Comparison of ENCODE assay signal across 32 mouse cellular contexts in genomic region chr16:44876625-44877024, GRCm38 (mm10). TPM values are rescaled to one million over a fixed set of nuclear protein-coding genes. Genes with fewer than 3 reads are reported as not detected.
DNase-seq lines count a peak whose midpoint lies in the region; ATAC-seq and TF ChIP-seq lines count a peak whose summit lies in the region.
"Had no signal": no experiment of that assay in that cellular context is flagged by ENCODE, and none has a peak within 500 bp of the region (broad histone marks: within the 10 kb centered on the region; RNA-seq: fewer than 3 reads in every experiment).

No protein-coding gene starts in this region.

- peaks cover 0 to 4% of the 10 kb centered on the region in 2 experiments; a peak in 1 of 4 replicates for H3K4me1 ChIP-seq in MEL (ENCODE audit: control insufficient read depth in 1 of 2, insufficient read depth in 2 of 2, low read length in 2 of 2)
- H3K4me1 ChIP-seq in heart, embryonic 11.5 days (ENCODE audit: control insufficient read depth, insufficient read depth, low read length): no peaks in the 10 kb centered on the region
- no peaks in the 10 kb centered on the region for H3K4me1 ChIP-seq in embryonic facial prominence, embryonic 10.5 days
- H3K4me1 ChIP-seq in intestine, postnatal 0 days (replicated peaks; ENCODE audit: control insufficient read depth, insufficient read depth, low read length): no peaks in the 10 kb centered on the region
- H3K4me1 ChIP-seq: embryonic facial prominence, embryonic 12.5 days; embryonic facial prominence, embryonic 15.5 days; heart, embryonic 15.5 days; hindbrain, embryonic 12.5 days; hindbrain, embryonic 15.5 days had no signal

- no peak for TF ChIP-seq POLR2A in MEL (IDR thresholded peaks at IDR 0.05; ENCODE audit: control insufficient read depth in 1 of 2, insufficient read depth in 1 of 2, low read depth in 1 of 2, low read length in 2 of 2, poor library complexity in 1 of 2)

- H3K27ac ChIP-seq in MEL (ENCODE audit: control insufficient read depth, low read depth, low read length): no peak overlapping the region
- no peak overlapping the region for H3K27ac ChIP-seq in heart, embryonic 11.5 days (ENCODE audit: low read depth, low read length)
- no peak overlapping the region for H3K27ac ChIP-seq in embryonic facial prominence, embryonic 10.5 days (replicated peaks)
- H3K27ac ChIP-seq in intestine, postnatal 0 days (ENCODE audit: low read depth, low read length): no peak overlapping the region
- H3K27ac ChIP-seq: embryonic facial prominence, embryonic 12.5 days; embryonic facial prominence, embryonic 15.5 days; heart, embryonic 15.5 days; hindbrain, embryonic 12.5 days; hindbrain, embryonic 15.5 days had no signal

- no peak overlapping the region for H3K9ac ChIP-seq in MEL (ENCODE audit: control insufficient read depth, low read depth, low read length, poor library complexity, severe bottlenecking)
- H3K9ac ChIP-seq in heart, embryonic 11.5 days (ENCODE audit: low read depth, low read length): no peak overlapping the region
- H3K9ac ChIP-seq in intestine, postnatal 0 days (ENCODE audit: low read depth, low read length): no peak overlapping the region
- H3K9ac ChIP-seq: embryonic facial prominence, embryonic 12.5 days; embryonic facial prominence, embryonic 15.5 days; forebrain, postnatal 0 days; heart, embryonic 12.5 days; heart, embryonic 15.5 days; hindbrain, embryonic 12.5 days; hindbrain, embryonic 15.5 days had no signal

- H3K4me2 ChIP-seq in heart, embryonic 11.5 days: no peak overlapping the region
- H3K4me2 ChIP-seq in intestine, postnatal 0 days (replicated peaks; ENCODE audit: low read depth): no peak overlapping the region
- H3K4me2 ChIP-seq: embryonic facial prominence, embryonic 12.5 days; embryonic facial prominence, embryonic 15.5 days; heart, embryonic 12.5 days; heart, embryonic 15.5 days; hindbrain, embryonic 12.5 days; hindbrain, embryonic 15.5 days had no signal

- TF ChIP-seq CTCF in MEL (IDR thresholded peaks at IDR 0.05 in 2 of 3, conservative IDR thresholded peaks at IDR 0.05 in 1 of 3; ENCODE audit: control insufficient read depth in 1 of 3, insufficient read depth in 1 of 3, low read depth in 2 of 3, low read length in 3 of 3, poor library complexity in 1 of 3, severe bottlenecking in 1 of 3): no peak
- no peak for TF ChIP-seq CTCF in intestine, postnatal 0 days (IDR thresholded peaks at IDR 0.05; ENCODE audit: low read depth)

- TF ChIP-seq RAD21 in MEL (IDR thresholded peaks at IDR 0.05; ENCODE audit: low read depth, low read length): no peak

- peak; percentile 59 for ATAC-seq in frontal cortex, adult (ENCODE audit: low TSS enrichment)
- ATAC-seq in granulocyte monocyte progenitor cell, adult 5-6 weeks (replicated peaks; ENCODE audit: poor library complexity, severe bottlenecking): peak; percentile 25; the same call in 1 of the 2 replicates
- ATAC-seq in megakaryocyte progenitor cell, adult 5-6 weeks (replicated peaks; ENCODE audit: poor library complexity): peak; percentile 14; the same call in 1 of the 2 replicates
- no peak for ATAC-seq in heart, embryonic 11.5 days (replicated peaks; ENCODE audit: insufficient number of reproducible peaks, low FRiP score, low TSS enrichment)
- ATAC-seq in intestine, postnatal 0 days: no peak
- ATAC-seq: activated CD4-positive, CD25-positive, alpha-beta regulatory T cell, adult 4 months; forebrain, embryonic 14.5 days; forebrain, postnatal 0 days had no signal

- H3K4me3 ChIP-seq in MEL (ENCODE audit: control insufficient read depth in 1 of 2, insufficient read depth in 1 of 2, low read depth in 2 of 2, low read length in 2 of 2): no peak overlapping the region
- no peak overlapping the region for H3K4me3 ChIP-seq in heart, embryonic 11.5 days (ENCODE audit: low read depth, low read length)
- no peak overlapping the region for H3K4me3 ChIP-seq in embryonic facial prominence, embryonic 10.5 days
- no peak overlapping the region for H3K4me3 ChIP-seq in intestine, postnatal 0 days (ENCODE audit: low read depth, low read length)
- H3K4me3 ChIP-seq: embryonic facial prominence, embryonic 12.5 days; embryonic facial prominence, embryonic 15.5 days; heart, embryonic 12.5 days; heart, embryonic 15.5 days; hindbrain, embryonic 12.5 days; hindbrain, embryonic 15.5 days had no signal

- no peaks in the 10 kb centered on the region for H3K9me3 ChIP-seq in MEL (replicated peaks; ENCODE audit: insufficient read depth, low read length)
- no peaks in the 10 kb centered on the region for H3K9me3 ChIP-seq in heart, embryonic 11.5 days (replicated peaks; ENCODE audit: control insufficient read depth, low read length)
- no peaks in the 10 kb centered on the region for H3K9me3 ChIP-seq in embryonic facial prominence, embryonic 10.5 days
- no peaks in the 10 kb centered on the region for H3K9me3 ChIP-seq in intestine, postnatal 0 days (ENCODE audit: control insufficient read depth)
- H3K9me3 ChIP-seq: embryonic facial prominence, embryonic 12.5 days; embryonic facial prominence, embryonic 15.5 days; heart, embryonic 12.5 days; heart, embryonic 15.5 days; hindbrain, embryonic 12.5 days; hindbrain, embryonic 15.5 days had no signal

- no peak for TF ChIP-seq EP300 in MEL (IDR thresholded peaks at IDR 0.05; ENCODE audit: low read depth in 1 of 2, low read length in 2 of 2)

- DNase-seq in frontal cortex, postnatal 36 days (ENCODE audit: low spot score in 2 of 2): no peak
- peak; percentile 13 for DNase-seq in MEL (ENCODE audit: low read depth, low spot score)
- DNase-seq in embryonic facial prominence, embryonic 10.5 days (ENCODE audit: low spot score): no peak
- DNase-seq: adrenal gland, adult 8-10 months; adrenal gland, postnatal 25 days; B cell, adult 2 months; cerebellum, adult 18-20 months; cerebellum, postnatal 10 days; cerebellum, postnatal 36 days; forebrain, postnatal 0 days; gastrocnemius, postnatal 10 days; gastrocnemius, postnatal 36 days; heart, adult 11 months; heart, postnatal 10 days; heart, postnatal 4 days; kidney, adult 11 months had no signal

- H3K79me2 ChIP-seq in MEL (ENCODE audit: control insufficient read depth, insufficient read depth, low read length, poor library complexity): no peaks in the 10 kb centered on the region

- no peaks in the 10 kb centered on the region for H3K27me3 ChIP-seq in MEL (ENCODE audit: control insufficient read depth in 1 of 2, insufficient read depth in 2 of 2, low read length in 2 of 2)
- H3K27me3 ChIP-seq in heart, embryonic 11.5 days (ENCODE audit: control insufficient read depth, insufficient read depth, low read length): no peaks in the 10 kb centered on the region
- no peaks in the 10 kb centered on the region for H3K27me3 ChIP-seq in embryonic facial prominence, embryonic 10.5 days (replicated peaks; ENCODE audit: low read depth, poor library complexity, severe bottlenecking)
- no peaks in the 10 kb centered on the region for H3K27me3 ChIP-seq in intestine, postnatal 0 days (replicated peaks; ENCODE audit: control insufficient read depth, insufficient read depth, low read length)
- H3K27me3 ChIP-seq: embryonic facial prominence, embryonic 12.5 days; embryonic facial prominence, embryonic 15.5 days; heart, embryonic 12.5 days; heart, embryonic 15.5 days; hindbrain, embryonic 12.5 days; hindbrain, embryonic 15.5 days had no signal

- WGBS in heart, embryonic 11.5 days (ENCODE audit: insufficient replicate concordance): 69% methylated on average over 5 of the region's 5 CpGs
- 76% methylated on average over 5 of the region's 5 CpGs for WGBS in embryonic facial prominence, embryonic 10.5 days
- 63% methylated on average over 5 of the region's 5 CpGs for WGBS in intestine, postnatal 0 days

- peaks cover 0 to 7% of the 10 kb centered on the region in 2 experiments; a peak in 2 of 4 replicates for H3K36me3 ChIP-seq in MEL (ENCODE audit: control insufficient read depth in 1 of 2, insufficient read depth in 2 of 2, low read length in 2 of 2)
- no peaks in the 10 kb centered on the region for H3K36me3 ChIP-seq in heart, embryonic 11.5 days (ENCODE audit: control insufficient read depth, insufficient read depth, low read length)
- H3K36me3 ChIP-seq in embryonic facial prominence, embryonic 10.5 days (replicated peaks): no peaks in the 10 kb centered on the region
- no peaks in the 10 kb centered on the region for H3K36me3 ChIP-seq in intestine, postnatal 0 days (ENCODE audit: control insufficient read depth, insufficient read depth)
- H3K36me3 ChIP-seq: embryonic facial prominence, embryonic 12.5 days; embryonic facial prominence, embryonic 15.5 days; heart, embryonic 12.5 days; heart, embryonic 15.5 days; hindbrain, embryonic 12.5 days; hindbrain, embryonic 15.5 days had no signal

TF ChIP-seq in MEL, 35 proteins besides CTCF, POLR2A, EP300 and RAD21:
- TF ChIP-seq CHD2 (IDR thresholded peaks at IDR 0.05; ENCODE audit: low read length) (no peak), MAZ (IDR thresholded peaks at IDR 0.05; ENCODE audit: low read depth, low read length) (no peak), TAL1 (IDR thresholded peaks at IDR 0.05; ENCODE audit: low read length) (no peak), CHD1 (IDR thresholded peaks at IDR 0.05; ENCODE audit: low read depth, low read length) (no peak), MXI1 (IDR thresholded peaks at IDR 0.05; ENCODE audit: low read depth, low read length) (no peak), GABPA (IDR thresholded peaks at IDR 0.05; ENCODE audit: low read depth, low read length) (no peak), MAFK (IDR thresholded peaks at IDR 0.05; ENCODE audit: borderline replicate concordance, low read depth, low read length) (no peak), SIN3A (IDR thresholded peaks at IDR 0.05; ENCODE audit: low read length) (no peak)

RNA-seq across cellular contexts. Expression of gene Cd200r2, which starts 9.7 kb away (rescaled TPM):
- total RNA-seq in MEL (2012; rRNA removed): not detected in 2 replicates
- polyA plus RNA-seq in MEL (2012; ENCODE audit: insufficient read depth in 1 of 2, insufficient read length in 2 of 2, low read depth in 1 of 2, low replicate concordance in 2 of 2, missing spikeins in 1 of 2): not detected
- not detected in 2 replicates for total RNA-seq in granulocyte monocyte progenitor cell, adult 5-6 weeks (2014; fragmentation: Nextera tagmentation)
- not detected in 2 replicates for total RNA-seq in granulocyte monocyte progenitor cell, adult 5-6 weeks (2017)
- total RNA-seq in megakaryocyte progenitor cell, adult 5-6 weeks (2015): 0.25 TPM in 1 of 2 replicates, not detected in the other
- total RNA-seq in megakaryocyte progenitor cell, adult 5-6 weeks (2017): not detected in 2 replicates
- polyA plus RNA-seq in heart, embryonic 11.5 days (2014; fragmentation: Nextera tagmentation; extraction: Ambion mirVana): 0.49 and 0.77 TPM in 2 replicates
- not detected in 2 replicates for polyA plus RNA-seq in embryonic facial prominence, embryonic 10.5 days (2016; fragmentation: Nextera tagmentation; extraction: Ambion mirVana)
- polyA plus RNA-seq in intestine, postnatal 0 days (2015; fragmentation: Nextera tagmentation; extraction: Ambion mirVana): 0.22 and 0.46 TPM in 2 replicates
- total RNA-seq: adrenal gland, adult 8-10 months; adrenal gland, postnatal 25 days; forebrain, postnatal 0 days; gastrocnemius, adult 18-20 months; gastrocnemius, postnatal 10 days; gastrocnemius, postnatal 36 days; heart, postnatal 10 days; heart, postnatal 4 days had no signal
- polyA plus RNA-seq: activated CD4-positive, CD25-positive, alpha-beta regulatory T cell, adult 4 months; embryonic facial prominence, embryonic 12.5 days; embryonic facial prominence, embryonic 15.5 days; forebrain, embryonic 11.5 days; forebrain, embryonic 14.5 days; forebrain, postnatal 0 days; hindbrain, embryonic 12.5 days; hindbrain, embryonic 15.5 days; intestine, embryonic 14.5 days had no signal

Comparison
In these comparisons a context has a peak if more than half of its experiments do, and no peak if none do; other contexts are left out.
1. ATAC-seq: peak in frontal cortex, adult (single experiment), granulocyte monocyte progenitor cell, adult 5-6 weeks (single experiment) and megakaryocyte progenitor cell, adult 5-6 weeks (single experiment); none in heart, embryonic 11.5 days (single experiment) and intestine, postnatal 0 days (single experiment).